Mouse (Mus musculus) splenic B cell, adult 2 months (primary cell): Measurements from ENCODE around the gene Zfp853.

Experiments
- DNase-seq: peaks from one replicate; pipeline ENCODE4 v3.0.0-alpha.2; 2011; ENCODE audit warnings: low read depth, low spot score
- H3K27me3 ChIP-seq: 2 replicates; pipeline ENCODE4 v1.6.1; 2012; ENCODE audit warnings: mild to moderate bottlenecking, low read length, moderate library complexity, mixed read lengths; ENCODE audit not compliant: control insufficient read depth, poor library complexity, insufficient read depth, severe bottlenecking
- H3K36me3 ChIP-seq: 2 replicates; pipeline ENCODE4 v1.6.1; 2012; ENCODE audit warnings: mild to moderate bottlenecking, low read length, moderate library complexity, mixed read lengths; ENCODE audit not compliant: control insufficient read depth, poor library complexity, insufficient read depth, severe bottlenecking

Gene Zfp853

GRCm38 (mm10) chr5:143253186-143253880 lies 40.1 kb downstream of the Zfp853 start:
- H3K36me3 ChIP-seq, result peaks cover 2% of the 10 kb centered on the region; the same call in 1 of the 2 replicates
- 0 out of 2 replicates have a peak, but pooled peaks cover 3% of the 10 kb centered on the region for H3K27me3 ChIP-seq
- no peak for DNase-seq

DNA sequence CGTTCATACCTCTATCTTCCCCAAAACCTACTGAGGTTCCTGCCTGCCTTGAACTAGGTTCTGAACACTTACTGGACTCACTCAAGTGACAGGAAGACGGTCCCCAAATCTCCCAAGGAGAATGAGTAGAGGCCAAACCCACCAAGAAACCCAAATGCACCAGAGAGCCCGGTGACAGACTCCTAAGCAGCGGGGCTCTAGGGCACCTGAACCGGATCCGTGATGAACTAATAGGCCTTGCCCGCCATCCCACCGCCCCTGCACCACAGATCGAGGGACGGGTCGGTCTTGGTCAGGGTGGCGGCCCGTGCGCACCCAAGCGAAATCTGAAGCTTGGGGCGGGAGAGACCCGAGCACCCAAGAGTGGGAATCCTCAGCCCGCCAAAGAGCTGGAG lies 40.6 kb downstream of the Zfp853 start:
- Histone ChIP-seq H3K36me3 (peaks cover 2% of the 10 kb centered on the region; the same call in 1 of the 2 replicates), H3K27me3 (0 out of 2 replicates have a peak, but pooled peaks cover 3% of the 10 kb centered on the region)
- no peak for DNase-seq

- H3K27me3 ChIP-seq, result 0 out of 2 replicates have a peak, but pooled peaks cover 3% of the 10 kb centered on the region
- no peak for DNase-seq
- peaks cover 4% of the 10 kb centered on the region; the same call in 1 of the 2 replicates for H3K36me3 ChIP-seq
Observed at GRCm38 (mm10) chr5:143252039-143252438, 41.4 kb downstream of the Zfp853 start.

- DNase-seq, result no peak
- Histone ChIP-seq H3K27me3 (no peaks in the 10 kb centered on the region), H3K36me3 (peaks cover 17% of the 10 kb centered on the region)
Observed at GRCm38 (mm10) chr5:143244926-143245325, 48.5 kb downstream of the Zfp853 start.
